Mouse (Mus musculus) brain, adult 2 months (tissue): Measurements from ENCODE around the gene Nlrp6.
A peak's percentile ranks its signal among the peaks of the same experiment; 100 is the strongest.
"Not testable (repeated sequence)": the region's sequence is repeated elsewhere in the genome, so short reads cannot be mapped to it uniquely, and the experiment has no call there.

Source experiments
- DNase-seq: peaks from one replicate; pipeline ENCODE4 v3.0.0; 2011; ENCODE audit warnings: low read depth, low spot score

Gene Nlrp6

GRCm38 (mm10) chr7:140973396-140974165 lies 52.9 kb downstream of the Nlrp6 start:
- peak; percentile 80 for DNase-seq

- no peak for DNase-seq
These were observed 54.2 kb downstream of the Nlrp6 start for GRCm38 (mm10) chr7:140974940-140975339.

GRCm38 (mm10) chr7:140975465-140975864 lies 54.8 kb downstream of the Nlrp6 start:
- DNase-seq = no peak

- DNase-seq = not testable (repeated sequence)
These were observed 56.0 kb downstream of the Nlrp6 start for GRCm38 (mm10) chr7:140976720-140977119.
